Mouse (Mus musculus) urinary bladder, postnatal 25 days (tissue): ENCODE measurements around the gene Pgs1.
A peak's percentile ranks its signal among the peaks of the same experiment; 100 is the strongest.

Source experiments
- DNase-seq: peaks from one replicate; pipeline ENCODE4 v3.0.0; 2022; ENCODE audit warnings: low spot score

Gene Pgs1

GRCm38 (mm10) chr11:117963091-117963793 is 22.9 kb upstream of the Pgs1 start:
- peak; percentile 99 for DNase-seq

- no peak for DNase-seq
These were observed 22.2 kb upstream of the Pgs1 start for GRCm38 (mm10) chr11:117963872-117964271.

GRCm38 (mm10) chr11:117964294-117964693 is 21.8 kb upstream of the Pgs1 start:
- DNase-seq: no peak

GRCm38 (mm10) chr11:117965052-117965451 is 21.0 kb upstream of the Pgs1 start:
- no peak for DNase-seq

- no peak for DNase-seq
These were observed 20.5 kb upstream of the Pgs1 start for GRCm38 (mm10) chr11:117965561-117965981.

GRCm38 (mm10) chr11:117966506-117967100 is 19.5 kb upstream of the Pgs1 start:
- DNase-seq: no peak

GRCm38 (mm10) chr11:117967249-117968015 is 18.7 kb upstream of the Pgs1 start:
- no peak for DNase-seq

GRCm38 (mm10) chr11:117968016-117968671 is 17.9 kb upstream of the Pgs1 start:
- no peak for DNase-seq

- no peak for DNase-seq
These were observed 17.4 kb upstream of the Pgs1 start for GRCm38 (mm10) chr11:117968716-117969099.

- peak; percentile 98 for DNase-seq
These were observed 16.8 kb upstream of the Pgs1 start for GRCm38 (mm10) chr11:117969100-117969944.

GRCm38 (mm10) chr11:117969945-117970872 is 15.9 kb upstream of the Pgs1 start, which contains the start of gene Socs3:
Gene Socs3, minus strand, starts transcription at chr11:117970047.
- DNase-seq: peak; percentile 99

GRCm38 (mm10) chr11:117971100-117971499 is 15.0 kb upstream of the Pgs1 start:
- no peak for DNase-seq

- DNase-seq: no peak
These were observed 14.3 kb upstream of the Pgs1 start for GRCm38 (mm10) chr11:117971646-117972242.

- no peak for DNase-seq
These were observed 13.2 kb upstream of the Pgs1 start for GRCm38 (mm10) chr11:117972656-117973558.

- DNase-seq: no peak
These were observed 12.5 kb upstream of the Pgs1 start for GRCm38 (mm10) chr11:117973569-117973968.

- no peak for DNase-seq
These were observed 11.6 kb upstream of the Pgs1 start for GRCm38 (mm10) chr11:117974327-117975125.

- DNase-seq: no peak
These were observed 10.7 kb upstream of the Pgs1 start for GRCm38 (mm10) chr11:117975211-117975967.
